Comparison of ENCODE assay signal across 9 mouse cellular contexts in the genomic region with DNA sequence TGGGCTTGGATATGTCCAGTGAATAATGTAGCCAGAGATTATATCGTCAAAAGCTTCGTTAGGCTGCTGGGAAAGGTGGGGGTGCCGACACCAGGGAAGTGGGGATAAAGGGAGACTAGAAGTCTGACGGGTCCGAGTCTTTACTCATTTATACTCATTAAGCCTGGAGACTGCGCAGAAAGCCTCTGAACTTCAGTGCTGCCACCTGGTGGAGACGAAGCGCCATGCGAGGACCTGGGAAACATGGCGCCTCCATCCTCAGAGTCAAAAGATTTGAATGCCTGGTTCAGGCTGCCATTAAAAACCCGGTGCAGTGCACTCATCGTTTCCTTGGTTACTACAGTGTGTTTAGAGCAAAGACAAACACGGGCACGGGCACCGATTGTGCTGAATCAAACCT.
A peak's percentile ranks its signal among the peaks of the same experiment; 100 is the strongest.
DNase-seq lines count a peak whose midpoint lies in the region; ATAC-seq and TF ChIP-seq lines count a peak whose summit lies in the region.
"Had no signal": no experiment of that assay in that cellular context is flagged by ENCODE, and none has a peak within 500 bp of the region (broad histone marks: within the 10 kb centered on the region; RNA-seq: fewer than 3 reads in every experiment).

No protein-coding gene starts in this region.

- no peak for ATAC-seq in midbrain, embryonic 16.5 days
- ATAC-seq in forebrain, postnatal 0 days = no peak
- no peak for ATAC-seq in hindbrain, postnatal 0 days

- peak; percentile 81 for TF ChIP-seq CTCF in bone marrow, adult 2 months (IDR thresholded peaks at IDR 0.05; ENCODE audit: control insufficient read depth, insufficient read depth, low read length)
- peak; percentile 68 for TF ChIP-seq CTCF in forebrain, postnatal 0 days (IDR thresholded peaks at IDR 0.05; ENCODE audit: low read depth)
- TF ChIP-seq CTCF in hindbrain, postnatal 0 days (IDR thresholded peaks at IDR 0.05; ENCODE audit: low read depth) = peak; percentile 69

- no peaks in the 10 kb centered on the region for H3K27me3 ChIP-seq in midbrain, embryonic 10.5 days (ENCODE audit: low read depth, poor library complexity, severe bottlenecking)
- H3K27me3 ChIP-seq in midbrain, embryonic 16.5 days (ENCODE audit: control insufficient read depth, insufficient read depth, low read depth, low read length) = no peaks in the 10 kb centered on the region
- H3K27me3 ChIP-seq in forebrain, postnatal 0 days (ENCODE audit: insufficient read depth, low read length) = no peaks in the 10 kb centered on the region
- no peaks in the 10 kb centered on the region for H3K27me3 ChIP-seq in hindbrain, postnatal 0 days (ENCODE audit: insufficient read depth, low read length)

- peak; percentile 42 for DNase-seq in midbrain, embryonic 10.5 days (ENCODE audit: low spot score)
- peak; percentile 38 for DNase-seq in forebrain, postnatal 0 days
- DNase-seq in hindbrain, postnatal 0 days (ENCODE audit: low spot score) = peak; percentile 51
- peak; percentile 2 to 12 for DNase-seq in left cerebral cortex, adult 9 months (ENCODE audit: low spot score in 2 of 2)
- peak; percentile 5 to 55 for DNase-seq in natural killer cell, adult 2 months (ENCODE audit: low spot score in 2 of 2)
- DNase-seq in thymus, postnatal 14 days = peak; percentile 69

- H3K4me3 ChIP-seq in midbrain, embryonic 10.5 days = no peak overlapping the region
- no peak overlapping the region for H3K4me3 ChIP-seq in midbrain, embryonic 16.5 days (ENCODE audit: low read depth, low read length)
- H3K4me3 ChIP-seq in bone marrow, adult 2 months (replicated peaks; ENCODE audit: control insufficient read depth, low read depth, low read length) = no peak overlapping the region
- H3K4me3 ChIP-seq in forebrain, postnatal 0 days (ENCODE audit: low read depth, low read length) = no peak overlapping the region
- no peak overlapping the region for H3K4me3 ChIP-seq in hindbrain, postnatal 0 days (ENCODE audit: low read length)
- H3K4me3 ChIP-seq: erythroblast, embryonic 14.5 days had no signal

- no peak overlapping the region for H3K4me2 ChIP-seq in midbrain, embryonic 16.5 days (ENCODE audit: low read length)
- no peak overlapping the region for H3K4me2 ChIP-seq in forebrain, postnatal 0 days (ENCODE audit: low read depth)
- H3K4me2 ChIP-seq in hindbrain, postnatal 0 days (ENCODE audit: low read depth, low read length) = 0 out of 2 replicates have a peak overlapping the region, but pooled peaks have one; percentile 24

- no peaks in the 10 kb centered on the region for H3K36me3 ChIP-seq in midbrain, embryonic 10.5 days
- no peaks in the 10 kb centered on the region for H3K36me3 ChIP-seq in midbrain, embryonic 16.5 days (ENCODE audit: control insufficient read depth, insufficient read depth, low read length)
- H3K36me3 ChIP-seq in forebrain, postnatal 0 days (ENCODE audit: insufficient read depth) = no peaks in the 10 kb centered on the region
- H3K36me3 ChIP-seq in hindbrain, postnatal 0 days (ENCODE audit: insufficient read depth, low read length) = no peaks in the 10 kb centered on the region

- H3K9me3 ChIP-seq in midbrain, embryonic 10.5 days (replicated peaks) = no peaks in the 10 kb centered on the region
- H3K9me3 ChIP-seq in midbrain, embryonic 16.5 days (replicated peaks; ENCODE audit: control insufficient read depth, low read length, poor library complexity, severe bottlenecking) = no peaks in the 10 kb centered on the region
- H3K9me3 ChIP-seq in forebrain, postnatal 0 days (ENCODE audit: low read length) = no peaks in the 10 kb centered on the region
- H3K9me3 ChIP-seq in hindbrain, postnatal 0 days (ENCODE audit: low read length) = no peaks in the 10 kb centered on the region

- no peaks in the 10 kb centered on the region for H3K4me1 ChIP-seq in midbrain, embryonic 10.5 days
- no peaks in the 10 kb centered on the region for H3K4me1 ChIP-seq in midbrain, embryonic 16.5 days (ENCODE audit: control insufficient read depth, insufficient read depth, low read length)
- no peaks in the 10 kb centered on the region; the same call in 1 of the 2 replicates for H3K4me1 ChIP-seq in bone marrow, adult 2 months (ENCODE audit: control insufficient read depth, insufficient read depth, low read length)
- H3K4me1 ChIP-seq in forebrain, postnatal 0 days (ENCODE audit: insufficient read depth) = no peaks in the 10 kb centered on the region
- H3K4me1 ChIP-seq in hindbrain, postnatal 0 days (ENCODE audit: insufficient read depth, low read length) = no peaks in the 10 kb centered on the region

- TF ChIP-seq POLR2A in bone marrow, adult 2 months (IDR thresholded peaks at IDR 0.05; ENCODE audit: borderline replicate concordance, control insufficient read depth, low read depth, low read length) = no peak

- 57% methylated on average over 15 of the region's 15 CpGs for WGBS in midbrain, embryonic 10.5 days
- 56% methylated on average over 15 of the region's 15 CpGs for WGBS in midbrain, embryonic 16.5 days
- WGBS in bone marrow, adult 2 months = 46% methylated on average over 15 of the region's 15 CpGs
- 49% methylated on average over 15 of the region's 15 CpGs for WGBS in forebrain, postnatal 0 days
- 58% methylated on average over 15 of the region's 15 CpGs for WGBS in hindbrain, postnatal 0 days

- no peak overlapping the region for H3K9ac ChIP-seq in midbrain, embryonic 16.5 days (ENCODE audit: low read depth, low read length)
- H3K9ac ChIP-seq in forebrain, postnatal 0 days = no peak overlapping the region
- no peak overlapping the region for H3K9ac ChIP-seq in hindbrain, postnatal 0 days (replicated peaks; ENCODE audit: low read length)

- H3K27ac ChIP-seq in midbrain, embryonic 10.5 days (replicated peaks) = no peak overlapping the region
- H3K27ac ChIP-seq in midbrain, embryonic 16.5 days (ENCODE audit: low read length) = no peak overlapping the region
- H3K27ac ChIP-seq in bone marrow, adult 2 months (ENCODE audit: control insufficient read depth, insufficient read depth, low read depth, low read length, poor library complexity) = no peak overlapping the region
- no peak overlapping the region for H3K27ac ChIP-seq in forebrain, postnatal 0 days (ENCODE audit: low read depth, low read length)
- no peak overlapping the region for H3K27ac ChIP-seq in hindbrain, postnatal 0 days

Comparison
In these comparisons a context has a peak if more than half of its experiments do, and no peak if none do; other contexts are left out.
1. DNase-seq: peak in every context shown above with its lines; median percentile 69 in thymus, postnatal 14 days; 51 in hindbrain, postnatal 0 days; 42 in midbrain, embryonic 10.5 days; 38 in forebrain, postnatal 0 days; 30 in natural killer cell, adult 2 months; 7 in left cerebral cortex, adult 9 months.